Mouse (Mus musculus) brain, embryonic 14.5 days (tissue): ENCODE results near the gene Lrrk1.

Source experiments
- CTCF ChIP-seq: fragments of 200-500 bp; IDR thresholded peaks from 2 replicates; pipeline ENCODE4 v1.5.1; 2012; ENCODE audit warnings: inconsistent platforms, mild to moderate bottlenecking, moderate library complexity, borderline replicate concordance; ENCODE audit not compliant: insufficient read depth, insufficient read length; ENCODE audit errors: extremely low read depth
- POLR2A ChIP-seq: fragments of 200-500 bp; IDR thresholded peaks from 2 replicates; pipeline ENCODE4 v1.6.1; 2012; ENCODE audit warnings: mild to moderate bottlenecking, inconsistent platforms, borderline replicate concordance; ENCODE audit not compliant: poor library complexity, insufficient read depth, insufficient read length, severe bottlenecking; ENCODE audit errors: extremely low read depth

- no peak for TF ChIP-seq CTCF
- TF ChIP-seq POLR2A = no peak
These were observed 207.9 kb downstream of the Lrrk1 start for GRCm38 (mm10) chr7:66180260-66180659.
